Mouse (Mus musculus) spleen, adult 2 months (tissue): ENCODE data around the gene Olfr591. TPM values are rescaled to one million over a fixed set of nuclear protein-coding genes. Genes with fewer than 3 reads are reported as not detected.

Source experiments
- DNase-seq, 2 experiments: peaks; one replicate each; pipeline versions ENCODE4 v3.0.0 to v3.0.0-alpha.2; 2012 to 2021; ENCODE audit warnings: low spot score in 2 of 2, low read depth in 1 of 2
- H3K27ac ChIP-seq: fragments of 200-500 bp; 2 replicates; pipeline ENCODE4 v1.5.1; 2012; ENCODE audit warnings: low read length, inconsistent platforms; ENCODE audit not compliant: insufficient read depth
- H3K27me3 ChIP-seq: fragments of 200-500 bp; 2 replicates; pipeline ENCODE4 v1.6.1; 2012; ENCODE audit warnings: mild to moderate bottlenecking, moderate library complexity, low read length, inconsistent platforms; ENCODE audit not compliant: control insufficient read depth, insufficient read depth
- H3K36me3 ChIP-seq: fragments of 200-500 bp; 2 replicates; pipeline ENCODE4 v1.6.1; 2012; ENCODE audit warnings: mild to moderate bottlenecking, low read length, inconsistent platforms; ENCODE audit not compliant: control insufficient read depth, insufficient read depth
- H3K4me1 ChIP-seq: fragments of 200-500 bp; 2 replicates; pipeline ENCODE4 v1.6.1; 2011; ENCODE audit warnings: inconsistent platforms; ENCODE audit not compliant: control insufficient read depth, insufficient read depth, insufficient read length
- H3K4me3 ChIP-seq: fragments of 200-500 bp; 2 replicates; pipeline ENCODE4 v1.5.1; 2011; ENCODE audit warnings: mild to moderate bottlenecking, inconsistent platforms; ENCODE audit not compliant: insufficient read depth, insufficient read length; ENCODE audit errors: extremely low read depth
- CTCF ChIP-seq: fragments of 200-500 bp; IDR thresholded peaks from 2 replicates; pipeline ENCODE4 v1.5.1; 2011; ENCODE audit warnings: mild to moderate bottlenecking, inconsistent platforms; ENCODE audit not compliant: insufficient read depth, insufficient read length, insufficient replicate concordance; ENCODE audit errors: extremely low read depth
- POLR2A ChIP-seq: fragments of 200-500 bp; IDR thresholded peaks from 2 replicates; pipeline ENCODE4 v1.6.1; 2011; ENCODE audit warnings: low read depth, low read length, inconsistent platforms
- WGBS: fragments of 180-500 bp; shearing (Covaris S2); methylation state at CpG from one replicate; pipeline ENCODE4 v1.1.7; 2018; 5-methylcytosine and 5-hydroxymethylcytosine counted together
- polyA plus RNA-seq: library from polyadenylated mRNA; depleted of rRNA; stranded (reverse); fragments of >200 nt; gene quantifications from 2 replicates; pipeline ENCODE4 v1.2.3, GENCODE M21; 2012; rRNA removed

The Olfr591 gene
- polyA plus RNA-seq, 1 experiment: not detected

GRCm38 (mm10) chr7:103125538-103125937, 52.6 kb downstream of the Olfr591 start, which contains the start of gene Olfr586:
Gene Olfr586 (minus strand): TSS chr7:103125638.
- WGBS: 88% methylated on average over 3 of the region's 3 CpGs
- Histone ChIP-seq H3K4me1 (no peaks in the 10 kb centered on the region), H3K36me3 (no peaks in the 10 kb centered on the region), H3K27me3 (no peaks in the 10 kb centered on the region), H3K4me3 (no peak within 1 kb of the TSS), H3K27ac (no peak within 1 kb of the TSS)
- no peak for DNase-seq
- no peak for TF ChIP-seq CTCF

GRCm38 (mm10) chr7:103119406-103119805, 58.7 kb downstream of the Olfr591 start:
- H3K27ac ChIP-seq: no peak overlapping the region
- 64% methylated on average over 3 of the region's 3 CpGs for WGBS
- TF ChIP-seq CTCF: no peak
- no peak for TF ChIP-seq POLR2A
- DNase-seq: no peak
- H3K4me1 ChIP-seq: no peaks in the 10 kb centered on the region
- no peaks in the 10 kb centered on the region for H3K36me3 ChIP-seq
- no peaks in the 10 kb centered on the region for H3K27me3 ChIP-seq
- no peak overlapping the region for H3K4me3 ChIP-seq

Other genes with a start within 250 kb of the Olfr591 start
- not detected in 2 replicates for gene Olfr573-ps1, start 235.8 kb downstream of the Olfr591 start, polyA plus RNA-seq
- gene Olfr574, start 229.9 kb downstream of the Olfr591 start, polyA plus RNA-seq: not detected in 2 replicates
- gene Olfr575, start 219.6 kb downstream of the Olfr591 start, polyA plus RNA-seq: not detected in 2 replicates
- not detected in 2 replicates for gene Olfr576, start 215.7 kb downstream of the Olfr591 start, polyA plus RNA-seq
- gene Olfr577, start 202.4 kb downstream of the Olfr591 start, polyA plus RNA-seq: not detected in 2 replicates
- gene Olfr578, start 189.0 kb downstream of the Olfr591 start, polyA plus RNA-seq: not detected in 2 replicates
- gene Olfr582, start 140.3 kb downstream of the Olfr591 start, polyA plus RNA-seq: not detected in 2 replicates
- not detected in 2 replicates for gene Olfr583, start 127.0 kb downstream of the Olfr591 start, polyA plus RNA-seq
- gene Olfr584, start 96.5 kb downstream of the Olfr591 start, polyA plus RNA-seq: not detected in 2 replicates
- gene Olfr585, start 80.6 kb downstream of the Olfr591 start, polyA plus RNA-seq: not detected in 2 replicates
- gene Olfr586, start 52.7 kb downstream of the Olfr591 start, polyA plus RNA-seq: not detected in 2 replicates
- gene Olfr588-ps1, start 37.5 kb downstream of the Olfr591 start, polyA plus RNA-seq: not detected in 2 replicates
- gene Olfr589, start 22.0 kb downstream of the Olfr591 start, polyA plus RNA-seq: not detected in 2 replicates
- not detected in 2 replicates for gene Olfr592, start 6.5 kb upstream of the Olfr591 start, polyA plus RNA-seq
- gene Olfr593, start 33.5 kb upstream of the Olfr591 start, polyA plus RNA-seq: not detected in 2 replicates
- gene Olfr594, start 38.7 kb upstream of the Olfr591 start, polyA plus RNA-seq: not detected in 2 replicates
- not detected in 2 replicates for gene Usp17ld, start 74.2 kb upstream of the Olfr591 start, polyA plus RNA-seq
- not detected in 2 replicates for gene Olfr596, start 127.3 kb upstream of the Olfr591 start, polyA plus RNA-seq
- not detected in 2 replicates for gene Olfr597, start 138.0 kb upstream of the Olfr591 start, polyA plus RNA-seq
- gene Olfr598, start 145.2 kb upstream of the Olfr591 start, polyA plus RNA-seq: not detected in 2 replicates
- gene Olfr599, start 157.6 kb upstream of the Olfr591 start, polyA plus RNA-seq: not detected in 2 replicates
- gene Olfr600, start 171.3 kb upstream of the Olfr591 start, polyA plus RNA-seq: not detected in 2 replicates
- gene Olfr601, start 184.3 kb upstream of the Olfr591 start, polyA plus RNA-seq: not detected in 2 replicates
- not detected in 2 replicates for gene Olfr603, start 207.8 kb upstream of the Olfr591 start, polyA plus RNA-seq
- gene Usp17lc, start 236.7 kb upstream of the Olfr591 start, polyA plus RNA-seq: not detected in 2 replicates